Mouse (Mus musculus) erythroblast, embryonic 14.5 days (primary cell): Measurements from ENCODE around the gene Rps2. TPM values are rescaled to one million over a fixed set of nuclear protein-coding genes. Genes with fewer than 3 reads are reported as not detected.
"Not testable (repeated sequence)": the region's sequence is repeated elsewhere in the genome, so short reads cannot be mapped to it uniquely, and the experiment has no call there.

Experiments used
- H3K27me3 ChIP-seq: 2 replicates; pipeline ENCODE4 v1.6.1; 2012; ENCODE audit warnings: inconsistent platforms; ENCODE audit not compliant: control insufficient read depth
- H3K36me3 ChIP-seq: 2 replicates; pipeline ENCODE4 v1.6.1; 2012; ENCODE audit warnings: mild to moderate bottlenecking, inconsistent platforms; ENCODE audit not compliant: control insufficient read depth
- H3K4me1 ChIP-seq: 2 replicates; pipeline ENCODE4 v1.6.1; 2012; ENCODE audit warnings: inconsistent platforms; ENCODE audit not compliant: control insufficient read depth
- H3K4me3 ChIP-seq: replicated peaks from 2 replicates; pipeline ENCODE3; 2012; ENCODE audit warnings: moderate library complexity, mild to moderate bottlenecking, inconsistent platforms
- H3K9me3 ChIP-seq: 2 replicates; pipeline ENCODE4 v1.6.1; 2012; ENCODE audit warnings: low read length, inconsistent platforms, mixed read lengths; ENCODE audit not compliant: control insufficient read depth
- GATA1 ChIP-seq: IDR thresholded peaks from 2 replicates; pipeline ENCODE4 v1.6.1; 2012; ENCODE audit warnings: low read length, inconsistent platforms, mixed read lengths
- TAL1 ChIP-seq: IDR thresholded peaks from 3 replicates; pipeline ENCODE4 v1.6.1; 2012; ENCODE audit warnings: low read length, inconsistent platforms, mixed read lengths
- polyA plus RNA-seq: library from polyadenylated mRNA; stranded (reverse); fragments of >175 nt; gene quantifications from 2 replicates; pipeline ENCODE4 v1.2.3, GENCODE M21; 2012

Gene Rps2
- 143 and 504 TPM in 2 replicates for polyA plus RNA-seq

DNA sequence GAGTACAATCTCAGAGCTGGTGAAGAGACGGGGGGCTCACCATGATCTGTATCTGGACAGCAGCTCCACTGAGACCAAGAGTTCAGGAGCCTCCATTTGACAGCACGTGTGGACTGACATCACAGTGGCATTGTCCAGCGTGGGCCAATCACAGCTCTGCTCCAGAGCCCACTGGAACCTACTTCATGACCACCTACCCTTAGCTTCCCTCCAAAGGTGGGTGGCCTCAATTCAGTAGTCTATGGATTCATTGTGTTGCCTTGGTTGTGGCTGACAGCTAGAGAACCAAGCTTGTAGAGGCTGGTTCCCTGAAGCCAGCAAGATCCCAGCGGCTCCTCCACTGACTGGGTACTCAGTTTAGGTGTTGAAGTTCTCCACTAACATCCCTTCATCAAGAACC lies at the start of gene Rps2, which contains the start of gene Rnf151:
Rps2 (plus strand) TSS at position 174 of the 400 bp plus-strand sequence.
Rnf151 (minus strand) TSS at position 121 of the 400 bp plus-strand sequence.
- H3K4me3 ChIP-seq = peak within 1 kb of the TSS; percentile 85
- H3K4me1 ChIP-seq = peaks cover 40% of the 10 kb centered on the region
- H3K27me3 ChIP-seq = no peaks in the 10 kb centered on the region
- peaks cover 51% of the 10 kb centered on the region for H3K36me3 ChIP-seq
- TF ChIP-seq TAL1 (no peak), GATA1 (no peak)
- no peaks in the 10 kb centered on the region for H3K9me3 ChIP-seq

DNA sequence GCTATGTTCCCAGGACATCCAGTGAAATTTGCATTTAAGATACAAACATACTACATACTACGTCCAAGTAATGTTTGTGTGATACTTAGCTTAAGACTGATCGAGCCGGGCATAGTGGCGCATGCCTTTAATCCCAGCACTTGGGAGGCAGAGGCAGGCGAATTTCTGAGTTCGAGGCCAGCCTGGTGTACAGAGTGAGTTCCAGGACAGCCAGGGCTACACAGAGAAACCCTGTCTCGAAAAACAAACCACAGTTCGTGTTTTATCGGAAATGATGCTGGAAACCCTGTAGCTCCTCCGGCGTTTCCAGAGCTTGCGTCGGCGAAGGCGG lies 48.7 kb upstream of the Rps2 start:
- Histone ChIP-seq H3K4me3 (peak overlapping the region; percentile 100), H3K36me3 (peaks cover 20% of the 10 kb centered on the region), H3K4me1 (peaks cover 56% of the 10 kb centered on the region)
- H3K27me3 ChIP-seq, H3K9me3 ChIP-seq: not testable (repeated sequence)

DNA sequence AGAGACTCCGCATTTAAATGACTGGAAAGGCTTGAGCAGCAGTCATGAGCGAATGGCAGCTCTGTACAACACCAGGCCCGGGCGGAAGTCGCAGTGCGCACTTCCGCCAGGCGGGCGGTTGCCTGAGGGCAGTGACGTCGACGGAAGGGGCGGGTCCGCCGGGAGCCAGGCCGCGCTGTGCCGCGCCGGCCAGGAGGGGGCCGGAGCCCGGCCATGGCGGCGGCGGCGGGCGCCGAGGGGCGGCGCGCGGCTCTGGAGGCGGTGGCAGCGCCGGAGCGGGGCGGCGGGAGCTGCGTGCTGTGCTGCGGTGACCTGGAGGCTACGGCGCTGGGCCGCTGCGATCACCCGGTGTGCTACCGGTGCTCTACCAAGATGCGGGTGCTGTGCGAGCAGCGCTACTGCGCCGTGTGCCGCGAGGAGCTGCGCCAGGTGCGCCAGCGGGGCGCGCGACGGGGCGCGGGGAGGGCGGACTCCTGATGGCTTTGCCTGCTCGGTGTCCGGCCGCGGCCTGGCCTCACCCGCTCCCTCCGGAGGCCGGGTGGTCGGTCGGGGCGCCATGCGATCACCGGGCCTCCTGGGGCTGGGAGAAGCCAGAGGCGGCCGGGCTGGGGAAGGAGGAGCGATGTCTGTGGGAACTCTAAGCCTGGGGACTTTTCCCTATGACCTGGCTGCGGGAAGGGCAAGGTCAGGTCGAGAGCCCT lies 48.2 kb upstream of the Rps2 start, which contains the start of gene Zfp598:
Zfp598 (plus strand) TSS at position 143 of the 701 bp plus-strand sequence.
- H3K4me1 ChIP-seq = peaks cover 59% of the 10 kb centered on the region
- H3K9me3 ChIP-seq = no peaks in the 10 kb centered on the region
- H3K27me3 ChIP-seq = no peaks in the 10 kb centered on the region
- H3K4me3 ChIP-seq = peak within 1 kb of the TSS; percentile 100
- H3K36me3 ChIP-seq = peaks cover 22% of the 10 kb centered on the region
- TF ChIP-seq TAL1 (no peak), GATA1 (no peak)

DNA sequence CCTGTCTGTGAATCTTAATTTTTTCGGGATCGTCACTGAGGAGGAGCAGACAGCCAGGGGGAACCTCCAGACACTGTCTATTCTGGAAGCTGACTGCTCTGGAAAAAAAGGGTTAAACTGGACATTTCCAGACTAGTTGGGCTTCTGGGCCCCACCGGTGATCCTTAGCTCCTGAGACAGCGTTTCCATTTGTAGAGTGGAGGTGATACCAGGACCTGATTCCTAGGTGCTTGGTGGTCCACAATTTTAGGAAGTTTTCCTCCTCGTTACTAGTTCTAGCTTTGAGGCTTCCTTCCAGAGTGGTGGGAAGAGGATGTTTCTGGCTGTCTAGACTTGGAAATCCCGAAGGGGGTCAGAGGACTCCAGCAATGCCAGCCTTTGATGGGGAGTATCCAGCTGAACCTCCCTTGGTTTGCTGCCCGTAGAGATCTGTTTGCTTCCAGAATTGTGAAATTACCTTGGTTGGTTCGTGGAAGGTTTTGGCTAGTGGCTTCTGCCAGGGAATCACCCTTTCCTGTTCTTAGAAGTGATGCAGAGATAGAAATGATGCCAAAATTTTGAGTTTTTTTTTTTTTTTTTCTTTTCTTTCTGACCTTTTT lies 47.6 kb upstream of the Rps2 start:
- TF ChIP-seq GATA1 = no peak
- no peak for TF ChIP-seq TAL1
- Histone ChIP-seq H3K9me3 (no peaks in the 10 kb centered on the region), H3K36me3 (peaks cover 24% of the 10 kb centered on the region), H3K27me3 (no peaks in the 10 kb centered on the region), H3K4me1 (peaks cover 60% of the 10 kb centered on the region), H3K4me3 (peak overlapping the region; percentile 100)

DNA sequence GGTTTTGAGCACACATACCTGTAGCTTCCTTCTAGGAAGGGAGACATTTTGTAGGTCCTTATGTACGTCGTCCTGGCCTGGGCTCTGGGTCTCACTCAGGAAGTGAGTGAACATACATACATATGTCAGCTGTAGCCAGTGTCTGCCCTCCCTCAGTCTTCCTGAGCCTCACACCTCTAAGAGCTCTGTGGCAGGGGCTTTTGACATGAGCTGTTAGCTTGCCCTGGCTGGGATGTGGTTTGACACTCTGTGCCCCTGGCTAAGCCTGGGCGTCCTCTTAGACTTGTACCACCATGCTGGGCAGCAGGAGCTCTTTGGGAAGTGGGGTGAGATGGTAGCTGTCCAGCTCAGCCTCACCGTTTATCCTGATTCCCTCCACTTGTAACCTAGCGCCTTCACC lies 46.6 kb upstream of the Rps2 start:
- Histone ChIP-seq H3K36me3 (peaks cover 32% of the 10 kb centered on the region), H3K27me3 (no peaks in the 10 kb centered on the region), H3K4me3 (peak overlapping the region; percentile 100), H3K4me1 (peaks cover 66% of the 10 kb centered on the region), H3K9me3 (no peaks in the 10 kb centered on the region)
- TF ChIP-seq TAL1 = no peak
- TF ChIP-seq GATA1 = no peak

DNA sequence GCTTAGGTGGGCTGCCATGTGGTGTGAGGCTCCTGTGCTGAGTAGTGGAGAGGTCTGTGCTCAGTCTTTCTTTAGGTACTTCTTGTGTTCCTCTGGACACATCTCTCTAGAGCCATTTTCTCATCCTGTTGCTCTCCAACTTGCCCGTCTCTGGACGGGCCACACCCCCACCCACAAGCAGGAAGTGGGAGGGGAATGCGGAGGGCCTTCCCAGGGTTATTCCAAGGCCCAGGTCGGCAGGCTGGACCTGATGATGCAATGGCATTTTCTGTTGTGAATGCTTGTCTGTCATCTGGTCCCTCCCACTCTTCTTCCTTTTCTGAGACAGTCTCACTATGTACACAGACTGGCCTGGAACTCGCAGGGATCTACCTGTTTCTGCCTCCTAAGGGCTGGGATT lies 45.8 kb upstream of the Rps2 start:
- H3K27me3 ChIP-seq = no peaks in the 10 kb centered on the region
- no peaks in the 10 kb centered on the region for H3K9me3 ChIP-seq
- TF ChIP-seq GATA1 (no peak), TAL1 (no peak)
- H3K4me3 ChIP-seq = peak overlapping the region; percentile 12
- H3K36me3 ChIP-seq = peaks cover 40% of the 10 kb centered on the region
- H3K4me1 ChIP-seq = peaks cover 70% of the 10 kb centered on the region

DNA sequence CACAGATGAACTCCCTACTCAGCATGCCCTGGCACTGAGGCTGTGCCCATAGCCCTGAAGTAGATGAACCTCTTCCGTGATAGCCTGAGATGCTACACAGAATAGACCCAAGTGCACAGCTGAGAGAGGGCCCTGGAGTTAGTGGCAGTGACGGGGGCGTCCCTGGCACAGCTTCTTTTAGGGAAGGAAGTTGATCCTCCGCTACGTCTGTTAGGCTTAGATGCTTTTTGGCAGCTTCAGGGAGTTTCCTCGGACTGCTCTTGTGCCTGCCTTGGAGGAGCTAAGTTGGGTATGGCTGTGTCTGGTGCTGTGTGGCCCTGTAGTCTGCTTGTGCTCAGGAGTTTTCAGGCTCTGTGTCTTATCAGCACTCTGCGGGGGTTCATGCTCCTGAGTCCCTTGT lies 43.6 kb upstream of the Rps2 start:
- H3K27me3 ChIP-seq = no peaks in the 10 kb centered on the region
- no peak for TF ChIP-seq TAL1
- TF ChIP-seq GATA1 = no peak
- H3K36me3 ChIP-seq = peaks cover 61% of the 10 kb centered on the region
- no peak overlapping the region for H3K4me3 ChIP-seq
- H3K4me1 ChIP-seq = peaks cover 66% of the 10 kb centered on the region
- no peaks in the 10 kb centered on the region for H3K9me3 ChIP-seq

DNA sequence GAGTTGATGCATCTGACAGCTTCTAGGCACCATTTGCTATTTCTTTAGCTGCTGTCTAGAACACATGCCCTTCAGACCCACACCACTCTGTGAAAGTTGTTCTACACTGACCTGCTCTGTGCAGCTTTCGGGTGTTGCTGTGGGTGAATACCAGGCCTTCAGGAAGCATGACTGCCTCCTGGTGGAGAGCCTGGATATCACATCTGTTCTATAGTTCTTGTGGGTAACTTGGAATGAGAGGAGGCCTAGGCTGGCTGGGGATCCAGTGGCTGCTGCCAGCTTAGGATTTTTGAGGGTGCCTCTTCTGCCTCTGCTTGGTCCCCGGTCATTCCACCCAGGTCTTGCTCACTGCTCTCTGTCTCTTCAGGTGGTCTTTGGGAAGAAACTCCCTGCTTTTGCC lies 41.7 kb upstream of the Rps2 start:
- TF ChIP-seq TAL1 (no peak), GATA1 (no peak)
- H3K36me3 ChIP-seq = peaks cover 79% of the 10 kb centered on the region
- H3K27me3 ChIP-seq = no peaks in the 10 kb centered on the region
- peaks cover 49% of the 10 kb centered on the region for H3K4me1 ChIP-seq
- H3K9me3 ChIP-seq = no peaks in the 10 kb centered on the region
- H3K4me3 ChIP-seq = no peak overlapping the region

DNA sequence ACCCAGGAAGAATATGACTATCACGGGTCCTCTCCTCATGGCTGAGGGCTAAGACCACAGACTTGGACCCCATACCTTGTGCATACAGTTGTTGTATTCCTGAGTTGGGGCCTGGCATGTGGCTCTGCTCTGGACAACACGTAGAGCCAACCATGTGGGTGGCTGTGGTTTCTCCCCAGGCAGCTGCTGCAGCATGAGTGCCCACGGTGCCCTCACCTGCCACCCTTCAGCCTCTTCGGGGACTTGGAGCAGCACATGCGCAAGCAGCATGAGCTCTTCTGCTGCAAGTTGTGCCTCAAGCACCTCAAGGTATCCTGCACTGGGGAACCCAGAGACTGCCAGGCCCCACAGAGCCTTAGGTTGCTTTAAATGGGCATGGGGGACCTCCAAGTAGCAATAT lies 41.0 kb upstream of the Rps2 start:
- Histone ChIP-seq H3K36me3 (peaks cover 83% of the 10 kb centered on the region), H3K4me3 (no peak overlapping the region), H3K27me3 (no peaks in the 10 kb centered on the region), H3K4me1 (peaks cover 42% of the 10 kb centered on the region), H3K9me3 (no peaks in the 10 kb centered on the region)
- TF ChIP-seq GATA1 = no peak
- TF ChIP-seq TAL1 = no peak
